Mouse (Mus musculus) midbrain, embryonic 11.5 days (tissue): ENCODE data around the gene Ppp1r12b. TPM values are rescaled to one million over a fixed set of nuclear protein-coding genes. Genes with fewer than 3 reads are reported as not detected.

Experiments used
- ATAC-seq: fragments of 200-750 bp; cut with Nextera tagmentation; 2 replicates; pipeline ENCODE4 v1.8.0; 2017; ENCODE audit warnings: moderate TSS enrichment, moderate library complexity; ENCODE audit not compliant: low FRiP score
- DNase-seq: peaks from one replicate; pipeline ENCODE4 v3.0.0; 2015; ENCODE audit warnings: low spot score; ENCODE audit errors: missing footprints
- H3K27ac ChIP-seq: fragments of 300-500 bp; sonication (generic); 2 replicates; pipeline ENCODE4 v1.5.1; 2014; ENCODE audit warnings: low read depth, low read length
- H3K27me3 ChIP-seq: fragments of 300-500 bp; sonication (generic); 2 replicates; pipeline ENCODE4 v1.6.1; 2014; ENCODE audit warnings: mild to moderate bottlenecking, low read length, moderate library complexity, mixed read lengths; ENCODE audit not compliant: control insufficient read depth, insufficient read depth
- H3K36me3 ChIP-seq: fragments of 300-500 bp; sonication (generic); 2 replicates; pipeline ENCODE4 v1.6.1; 2014; ENCODE audit warnings: mild to moderate bottlenecking, low read length, moderate library complexity, mixed read lengths; ENCODE audit not compliant: control insufficient read depth, insufficient read depth
- H3K4me1 ChIP-seq: fragments of 300-500 bp; sonication (generic); 2 replicates; pipeline ENCODE4 v1.6.1; 2014; ENCODE audit warnings: low read length; ENCODE audit not compliant: control insufficient read depth, insufficient read depth
- H3K4me2 ChIP-seq: fragments of 300-500 bp; sonication (generic); 2 replicates; pipeline ENCODE4 v1.6.1; 2014; ENCODE audit warnings: mild to moderate bottlenecking, moderate library complexity
- H3K4me3 ChIP-seq: fragments of 300-500 bp; sonication (generic); 2 replicates; pipeline ENCODE4 v1.5.1; 2014; ENCODE audit warnings: low read depth, low read length
- H3K9ac ChIP-seq: fragments of 300-500 bp; sonication (generic); 2 replicates; pipeline ENCODE4 v1.6.1; 2014; ENCODE audit warnings: low read length
- H3K9me3 ChIP-seq: fragments of 300-500 bp; sonication (generic); 2 replicates; pipeline ENCODE4 v1.6.1; 2016; ENCODE audit warnings: low read length; ENCODE audit not compliant: control insufficient read depth
- WGBS: fragments of 180-500 bp; shearing (Covaris S2); extraction: QIAGEN DNeasy Blood & Tissue Kit; methylation state at CpG from one replicate; pipeline ENCODE4 v1.1.7; 2014; 5-methylcytosine and 5-hydroxymethylcytosine counted together
- polyA plus RNA-seq: library from polyadenylated mRNA; unstranded; fragments of >200 nt; fragmentation: Nextera tagmentation; extraction: Ambion mirVana; gene quantifications from 2 replicates; pipeline ENCODE4 v1.2.1, GENCODE M21; 2014

The Ppp1r12b gene
- polyA plus RNA-seq, 1 experiment from 2014 or later = 7.5 TPM

DNA sequence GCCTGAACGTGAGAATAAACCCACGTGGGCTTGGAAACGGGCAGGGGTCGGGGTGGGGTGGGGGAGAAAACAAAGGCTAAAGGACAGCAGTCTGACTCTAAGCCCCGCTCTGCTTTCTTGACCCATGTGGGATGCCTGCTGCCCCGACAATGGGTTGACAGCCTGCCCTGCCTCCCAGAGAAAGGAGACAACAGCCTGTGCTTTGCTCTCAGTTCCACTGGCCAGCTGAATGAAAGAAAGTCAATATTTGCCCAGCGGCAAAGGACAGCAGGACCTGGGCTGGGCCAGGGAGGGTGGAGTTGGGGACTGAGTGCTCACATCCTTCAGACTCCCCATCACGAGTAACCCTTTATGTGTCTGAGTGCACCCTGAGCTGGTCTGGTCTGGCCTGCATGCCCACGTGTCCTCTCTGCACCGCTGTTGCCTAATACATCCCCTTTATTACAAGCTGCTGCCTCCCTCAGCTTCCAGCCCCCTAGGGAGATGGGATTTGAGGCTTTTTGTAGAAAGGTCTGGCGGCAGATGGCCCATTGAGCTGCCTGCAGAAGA, 242.2 kb downstream of the Ppp1r12b start:
- H3K9me3 ChIP-seq = no peaks in the 10 kb centered on the region
- H3K27ac ChIP-seq = peak overlapping the region; percentile 73
- H3K9ac ChIP-seq = 0 out of 2 replicates have a peak overlapping the region, but pooled peaks have one; percentile 13
- WGBS = 4% methylated on average over 11 of the region's 11 CpGs
- H3K4me1 ChIP-seq = peaks cover 45% of the 10 kb centered on the region
- peaks cover 3% of the 10 kb centered on the region; the same call in 1 of the 2 replicates for H3K27me3 ChIP-seq
- DNase-seq (peak; percentile 95), ATAC-seq (peak; percentile 88)
- no peak overlapping the region; the same call in 1 of the 2 replicates for H3K4me2 ChIP-seq
- H3K36me3 ChIP-seq = no peaks in the 10 kb centered on the region
- no peak overlapping the region for H3K4me3 ChIP-seq

- Histone ChIP-seq H3K27me3 (peaks cover 4% of the 10 kb centered on the region), H3K9ac (no peak overlapping the region), H3K27ac (peak overlapping the region; percentile 73), H3K4me2 (no peak overlapping the region), H3K4me3 (no peak overlapping the region), H3K4me1 (peaks cover 46% of the 10 kb centered on the region), H3K9me3 (no peaks in the 10 kb centered on the region), H3K36me3 (no peaks in the 10 kb centered on the region)
- ATAC-seq (no peak), DNase-seq (peak; percentile 91)
- 74% methylated on average over 9 of the region's 9 CpGs for WGBS
Measured at GRCm38 (mm10) chr1:134712781-134713299, 242.9 kb downstream of the Ppp1r12b start.

- 71% methylated on average over 5 of the region's 5 CpGs for WGBS
- DNase-seq = peak; percentile 89
- peaks cover 46% of the 10 kb centered on the region for H3K4me1 ChIP-seq
- peaks cover 16% of the 10 kb centered on the region for H3K27me3 ChIP-seq
- no peak overlapping the region for H3K9ac ChIP-seq
- H3K4me2 ChIP-seq = 0 out of 2 replicates have a peak overlapping the region, but pooled peaks have one; percentile 20
- H3K4me3 ChIP-seq = no peak overlapping the region
- H3K9me3 ChIP-seq = no peaks in the 10 kb centered on the region
- no peak for ATAC-seq
- no peaks in the 10 kb centered on the region for H3K36me3 ChIP-seq
- H3K27ac ChIP-seq = no peak overlapping the region
Measured at GRCm38 (mm10) chr1:134711653-134712052, 244.1 kb downstream of the Ppp1r12b start.

DNA sequence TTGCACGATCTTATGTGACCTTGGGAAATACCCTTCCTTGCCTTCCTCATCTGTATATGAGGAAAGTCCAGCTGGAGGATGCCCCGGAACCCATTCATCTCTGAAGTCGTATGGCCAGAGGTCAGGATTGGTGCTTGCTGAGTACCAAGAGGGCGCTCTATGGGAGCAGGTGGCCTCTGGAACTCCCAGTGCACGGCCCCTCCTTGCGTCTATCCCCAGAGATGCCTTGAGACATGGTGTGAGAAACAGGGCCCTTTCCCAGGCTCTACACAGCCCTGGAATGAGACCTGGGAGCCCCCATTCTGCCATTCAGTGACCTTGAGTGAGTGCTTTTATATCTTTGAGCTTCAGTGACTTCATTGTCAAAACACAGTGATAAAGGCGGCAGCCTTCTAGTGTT, 244.7 kb downstream of the Ppp1r12b start:
- Histone ChIP-seq H3K27me3 (peaks cover 21% of the 10 kb centered on the region), H3K9ac (no peak overlapping the region), H3K4me1 (peaks cover 46% of the 10 kb centered on the region), H3K4me2 (peak overlapping the region; percentile 96; the same call in 1 of the 2 replicates), H3K36me3 (no peaks in the 10 kb centered on the region), H3K4me3 (no peak overlapping the region), H3K27ac (no peak overlapping the region), H3K9me3 (no peaks in the 10 kb centered on the region)
- ATAC-seq = no peak
- DNase-seq = peak; percentile 86
- WGBS = 29% methylated on average over 7 of the region's 7 CpGs

GRCm38 (mm10) chr1:134709411-134710306, 246.1 kb downstream of the Ppp1r12b start:
- 8% methylated on average over 26 of the region's 26 CpGs for WGBS
- Histone ChIP-seq H3K9ac (peak overlapping the region; percentile 89), H3K9me3 (no peaks in the 10 kb centered on the region), H3K4me1 (peaks cover 43% of the 10 kb centered on the region), H3K27ac (peak overlapping the region; percentile 44), H3K4me3 (peak overlapping the region; percentile 61), H3K27me3 (peaks cover 24% of the 10 kb centered on the region), H3K4me2 (peak overlapping the region; percentile 96), H3K36me3 (no peaks in the 10 kb centered on the region)
- no peak for ATAC-seq
- peak; percentile 95 for DNase-seq

- H3K36me3 ChIP-seq = no peaks in the 10 kb centered on the region
- peaks cover 24% of the 10 kb centered on the region for H3K27me3 ChIP-seq
- peak; percentile 97 for DNase-seq
- H3K9ac ChIP-seq = peak overlapping the region; percentile 89
- peak overlapping the region; percentile 44; the same call in 1 of the 2 replicates for H3K27ac ChIP-seq
- WGBS = 0% methylated on average over 46 of the region's 46 CpGs
- no peaks in the 10 kb centered on the region for H3K9me3 ChIP-seq
- peaks cover 37% of the 10 kb centered on the region for H3K4me1 ChIP-seq
- H3K4me2 ChIP-seq = peak overlapping the region; percentile 96
- ATAC-seq = peak; percentile 45
- peak overlapping the region; percentile 61 for H3K4me3 ChIP-seq
Measured at GRCm38 (mm10) chr1:134708801-134709385, 246.8 kb downstream of the Ppp1r12b start.

- Histone ChIP-seq H3K36me3 (no peaks in the 10 kb centered on the region), H3K9me3 (no peaks in the 10 kb centered on the region), H3K9ac (peak overlapping the region; percentile 89), H3K4me3 (peak overlapping the region; percentile 61), H3K4me2 (peak overlapping the region; percentile 96), H3K27ac (no peak overlapping the region), H3K4me1 (peaks cover 30% of the 10 kb centered on the region), H3K27me3 (peaks cover 24% of the 10 kb centered on the region)
- WGBS = 6% methylated on average over 8 of the region's 8 CpGs
- ATAC-seq = no peak
- no peak for DNase-seq
Measured at GRCm38 (mm10) chr1:134708274-134708673, 247.5 kb downstream of the Ppp1r12b start.

DNA sequence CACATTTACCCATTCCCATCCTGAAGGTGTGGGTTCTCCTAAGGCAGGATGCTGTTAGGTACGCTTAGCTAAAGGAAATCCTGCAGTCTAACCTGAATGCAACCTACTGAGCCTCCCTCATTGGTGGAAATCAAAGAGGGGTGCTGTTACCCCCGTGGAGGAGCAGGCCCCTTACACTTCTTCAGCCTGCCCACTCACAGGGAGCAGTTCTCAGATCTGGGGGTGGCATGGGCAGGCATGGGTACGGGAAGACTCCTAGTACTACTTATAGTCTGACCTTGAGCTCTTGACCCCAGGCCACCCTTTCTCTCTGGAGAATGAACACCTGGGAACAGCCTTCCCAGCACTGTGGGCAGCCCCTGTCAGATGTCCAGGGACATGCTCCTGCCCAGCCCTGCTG, 248.2 kb downstream of the Ppp1r12b start:
- no peaks in the 10 kb centered on the region for H3K9me3 ChIP-seq
- H3K27me3 ChIP-seq = peaks cover 24% of the 10 kb centered on the region
- ATAC-seq (no peak), DNase-seq (peak; percentile 79)
- H3K36me3 ChIP-seq = no peaks in the 10 kb centered on the region
- H3K27ac ChIP-seq = no peak overlapping the region
- WGBS = 82% methylated on average over 3 of the region's 3 CpGs
- H3K4me2 ChIP-seq = no peak overlapping the region
- H3K4me3 ChIP-seq = no peak overlapping the region
- no peak overlapping the region for H3K9ac ChIP-seq
- H3K4me1 ChIP-seq = peaks cover 29% of the 10 kb centered on the region
